In the genomic region with DNA sequence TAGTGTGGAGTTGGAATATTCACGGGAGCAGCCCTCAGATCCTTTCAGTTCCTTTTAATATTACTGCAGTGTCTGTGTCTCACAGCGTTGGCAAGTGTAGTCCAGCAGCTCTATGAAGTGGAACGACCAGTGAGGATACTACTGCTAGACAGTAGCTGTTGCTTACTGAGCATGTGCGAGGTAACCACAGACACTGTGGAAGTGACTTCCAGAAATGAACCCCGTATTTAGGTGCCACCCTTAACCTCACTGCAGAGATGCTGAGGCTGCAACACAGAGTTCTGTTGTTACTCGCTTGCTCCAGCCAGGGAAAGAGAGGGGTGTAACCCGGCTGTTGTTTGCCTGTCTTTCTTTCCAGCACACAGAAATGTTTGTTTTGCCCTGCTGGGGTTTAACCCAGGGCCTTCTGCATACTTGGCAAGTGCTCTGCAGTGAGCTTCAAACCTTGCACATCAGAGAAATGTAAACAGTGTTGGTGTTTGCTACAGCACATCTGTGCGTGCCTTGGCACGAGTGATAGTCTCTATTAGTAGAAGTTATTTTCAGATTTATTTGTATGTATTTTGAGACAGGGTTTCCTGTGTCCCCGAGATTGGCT, we compare ENCODE assay signal across 8 mouse cellular contexts. TPM values are rescaled to one million over a fixed set of nuclear protein-coding genes. Genes with fewer than 3 reads are reported as not detected.
DNase-seq lines count a peak whose midpoint lies in the region; ATAC-seq lines count a peak whose summit lies in the region.

A gene (minus strand): TSS at position 293 of the 598 bp plus-strand sequence.

- H3K27ac ChIP-seq in embryonic facial prominence, embryonic 10.5 days (replicated peaks): no peak within 1 kb of the TSS
- no peak within 1 kb of the TSS for H3K27ac ChIP-seq in liver, embryonic 11.5 days (ENCODE audit: low read depth, low read length)
- no peak within 1 kb of the TSS for H3K27ac ChIP-seq in neural tube, embryonic 12.5 days

- no peak within 1 kb of the TSS for H3K9ac ChIP-seq in liver, embryonic 11.5 days (ENCODE audit: low read depth, low read length)
- no peak within 1 kb of the TSS for H3K9ac ChIP-seq in neural tube, embryonic 12.5 days

- H3K4me3 ChIP-seq in embryonic facial prominence, embryonic 10.5 days: no peak within 1 kb of the TSS
- H3K4me3 ChIP-seq in liver, embryonic 11.5 days (ENCODE audit: low read depth, low read length): no peak within 1 kb of the TSS
- no peak within 1 kb of the TSS for H3K4me3 ChIP-seq in neural tube, embryonic 12.5 days

- H3K4me2 ChIP-seq in liver, embryonic 11.5 days: no peak within 1 kb of the TSS
- no peak within 1 kb of the TSS for H3K4me2 ChIP-seq in neural tube, embryonic 12.5 days (replicated peaks)

- no peaks in the 10 kb centered on the region for H3K4me1 ChIP-seq in embryonic facial prominence, embryonic 10.5 days
- H3K4me1 ChIP-seq in liver, embryonic 11.5 days (replicated peaks; ENCODE audit: control insufficient read depth, insufficient read depth, low read length): no peaks in the 10 kb centered on the region
- no peaks in the 10 kb centered on the region for H3K4me1 ChIP-seq in neural tube, embryonic 12.5 days

- DNase-seq in right cerebral cortex, adult 18-20 months: peak; percentile 34
- DNase-seq in right cerebral cortex, postnatal 10 days (ENCODE audit: low spot score in 2 of 2): no peak
- DNase-seq in embryonic facial prominence, embryonic 10.5 days (ENCODE audit: low spot score): no peak
- no peak for DNase-seq in liver, embryonic 11.5 days (ENCODE audit: low spot score)
- no peak for DNase-seq in thymus, postnatal 4 days
- no peak for DNase-seq in cerebellum, adult 11 months

- no peak for ATAC-seq in inflammation-experienced regulatory T-cells, adult 6 months
- peak; percentile 30 for ATAC-seq in liver, embryonic 11.5 days (replicated peaks; ENCODE audit: low FRiP score)
- no peak for ATAC-seq in neural tube, embryonic 12.5 days (ENCODE audit: low FRiP score, low read depth)

- no peaks in the 10 kb centered on the region for H3K27me3 ChIP-seq in embryonic facial prominence, embryonic 10.5 days (replicated peaks; ENCODE audit: low read depth, poor library complexity, severe bottlenecking)
- no peaks in the 10 kb centered on the region for H3K27me3 ChIP-seq in liver, embryonic 11.5 days (replicated peaks; ENCODE audit: control insufficient read depth, insufficient read depth, low read length)
- no peaks in the 10 kb centered on the region for H3K27me3 ChIP-seq in neural tube, embryonic 12.5 days (replicated peaks)

- H3K36me3 ChIP-seq in embryonic facial prominence, embryonic 10.5 days (replicated peaks): peaks cover 76% of the 10 kb centered on the region
- H3K36me3 ChIP-seq in liver, embryonic 11.5 days (ENCODE audit: control insufficient read depth, insufficient read depth, low read length): peaks cover 22% of the 10 kb centered on the region; the same call in 1 of the 2 replicates
- H3K36me3 ChIP-seq in neural tube, embryonic 12.5 days: peaks cover 51% of the 10 kb centered on the region

- WGBS in embryonic facial prominence, embryonic 10.5 days: 87% methylated on average over 10 of the region's 10 CpGs
- WGBS in liver, embryonic 11.5 days: 78% methylated on average over 10 of the region's 10 CpGs
- 88% methylated on average over 10 of the region's 10 CpGs for WGBS in neural tube, embryonic 12.5 days

- no peaks in the 10 kb centered on the region for H3K9me3 ChIP-seq in embryonic facial prominence, embryonic 10.5 days
- H3K9me3 ChIP-seq in liver, embryonic 11.5 days (ENCODE audit: control insufficient read depth, low read length): no peaks in the 10 kb centered on the region
- no peaks in the 10 kb centered on the region for H3K9me3 ChIP-seq in neural tube, embryonic 12.5 days

RNA-seq across cellular contexts. Expression of the gene that starts here (rescaled TPM):
- 24.7 and 24.9 TPM in 2 replicates for polyA plus RNA-seq in embryonic facial prominence, embryonic 10.5 days (2016; fragmentation: Nextera tagmentation; extraction: Ambion mirVana)
- polyA plus RNA-seq in inflammation-experienced regulatory T-cells, adult 6 months (2017; shearing (Covaris generic)): 10 to 100 TPM; 26.7 to 41.0 (median 33.8) TPM
- polyA plus RNA-seq in liver, embryonic 11.5 days (2014; fragmentation: Nextera tagmentation; extraction: Ambion mirVana): 23.4 and 26.3 TPM in 2 replicates
- 28.7 and 34.4 TPM in 2 replicates for polyA plus RNA-seq in neural tube, embryonic 12.5 days (2016; fragmentation: Nextera tagmentation; extraction: Ambion mirVana)
